11 mouse cellular contexts compared by ENCODE assay signal in the genomic region with DNA sequence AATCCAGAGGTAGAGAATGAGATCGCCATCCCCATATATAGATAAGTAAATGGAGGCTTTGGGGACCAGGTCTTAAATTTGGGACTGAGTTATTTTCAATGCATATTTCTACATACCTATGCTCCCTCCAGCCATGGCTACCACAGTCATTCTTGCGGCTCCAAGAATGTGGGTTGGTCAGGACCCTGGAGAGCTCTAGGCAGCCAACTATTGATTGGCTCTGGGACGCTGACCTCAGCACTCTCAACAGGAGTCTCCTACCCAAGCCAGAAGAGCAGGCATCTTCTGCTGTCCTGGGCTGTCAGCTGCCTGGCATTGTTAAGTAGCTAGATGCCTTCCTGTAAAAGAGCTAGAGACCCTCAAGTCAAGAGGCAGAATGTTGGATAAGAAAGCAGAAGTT.
DNase-seq lines count a peak whose midpoint lies in the region; ATAC-seq lines count a peak whose summit lies in the region.
"Had no signal": no experiment of that assay in that cellular context is flagged by ENCODE, and none has a peak within 500 bp of the region (broad histone marks: within the 10 kb centered on the region; RNA-seq: fewer than 3 reads in every experiment).

No protein-coding gene starts in this region.

- DNase-seq in heart, postnatal 4 days, result peak; percentile 68
- DNase-seq in urinary bladder, postnatal 25 days (ENCODE audit: low spot score), result peak; percentile 7
- no peak for DNase-seq in urinary bladder, postnatal 4 days (ENCODE audit: low spot score in 2 of 2)
- DNase-seq in induced T-regulatory cell, adult 2 months (ENCODE audit: low read depth), result peak; percentile 2
- peak; percentile 19 for DNase-seq in yolk sac, embryonic 10.5 days (ENCODE audit: low spot score)
- no peak for DNase-seq in gastrocnemius, postnatal 25 days
- DNase-seq: thymus, postnatal 36 days had no signal

- H3K27ac ChIP-seq in heart, embryonic 11.5 days (ENCODE audit: low read depth, low read length), result no peak overlapping the region
- H3K27ac ChIP-seq: embryonic facial prominence, embryonic 15.5 days; neural tube, embryonic 12.5 days had no signal

- 11% methylated on average over 3 of the region's 3 CpGs for WGBS in heart, embryonic 11.5 days (ENCODE audit: insufficient replicate concordance)

- no peak overlapping the region for H3K4me3 ChIP-seq in heart, embryonic 11.5 days (ENCODE audit: low read depth, low read length)
- H3K4me3 ChIP-seq: embryonic facial prominence, embryonic 15.5 days; neural tube, embryonic 12.5 days had no signal

- H3K4me1 ChIP-seq in heart, embryonic 11.5 days (ENCODE audit: control insufficient read depth, insufficient read depth, low read length), result no peaks in the 10 kb centered on the region
- H3K4me1 ChIP-seq: embryonic facial prominence, embryonic 15.5 days had no signal

- H3K9me3 ChIP-seq in heart, embryonic 11.5 days (replicated peaks; ENCODE audit: control insufficient read depth, low read length), result no peaks in the 10 kb centered on the region
- H3K9me3 ChIP-seq: embryonic facial prominence, embryonic 15.5 days; neural tube, embryonic 12.5 days had no signal

- ATAC-seq in heart, embryonic 11.5 days (replicated peaks; ENCODE audit: insufficient number of reproducible peaks, low FRiP score, low TSS enrichment), result no peak
- no peak for ATAC-seq in erythroblast, adult 5-6 weeks (replicated peaks; ENCODE audit: low FRiP score, poor library complexity, severe bottlenecking)

- no peak overlapping the region for H3K9ac ChIP-seq in heart, embryonic 11.5 days (ENCODE audit: low read depth, low read length)
- H3K9ac ChIP-seq: embryonic facial prominence, embryonic 15.5 days; neural tube, embryonic 12.5 days had no signal

- H3K27me3 ChIP-seq in heart, embryonic 11.5 days (ENCODE audit: control insufficient read depth, insufficient read depth, low read length), result peaks cover 4% of the 10 kb centered on the region; the same call in 1 of the 2 replicates
- H3K27me3 ChIP-seq: embryonic facial prominence, embryonic 15.5 days; neural tube, embryonic 12.5 days had no signal

- H3K4me2 ChIP-seq in heart, embryonic 11.5 days, result no peak overlapping the region
- H3K4me2 ChIP-seq: embryonic facial prominence, embryonic 15.5 days; neural tube, embryonic 12.5 days had no signal

- H3K36me3 ChIP-seq in heart, embryonic 11.5 days (ENCODE audit: control insufficient read depth, insufficient read depth, low read length), result no peaks in the 10 kb centered on the region
- H3K36me3 ChIP-seq: embryonic facial prominence, embryonic 15.5 days; neural tube, embryonic 12.5 days had no signal

Comparison
In these comparisons a context has a peak if more than half of its experiments do, and no peak if none do; other contexts are left out.
1. DNase-seq: peak in heart, postnatal 4 days (single experiment), urinary bladder, postnatal 25 days (single experiment), induced T-regulatory cell, adult 2 months (single experiment) and yolk sac, embryonic 10.5 days (single experiment); none in urinary bladder, postnatal 4 days (0 of 2) and gastrocnemius, postnatal 25 days (single experiment).